Mouse (Mus musculus) cerebellum, adult 2 months (tissue): ENCODE results near the gene Limk2.

Experiments used
- CTCF ChIP-seq: fragments of 200-500 bp; IDR thresholded peaks from 2 replicates; pipeline ENCODE4 v1.5.1; 2011; ENCODE audit warnings: low read depth, mild to moderate bottlenecking, control low read depth, low read length, moderate library complexity, borderline replicate concordance; ENCODE audit not compliant: insufficient read depth
- POLR2A ChIP-seq: fragments of 200-500 bp; IDR thresholded peaks from 2 replicates; pipeline ENCODE4 v1.6.1; 2011; ENCODE audit warnings: low read length, control low read depth, borderline replicate concordance; ENCODE audit not compliant: insufficient read depth

DNA sequence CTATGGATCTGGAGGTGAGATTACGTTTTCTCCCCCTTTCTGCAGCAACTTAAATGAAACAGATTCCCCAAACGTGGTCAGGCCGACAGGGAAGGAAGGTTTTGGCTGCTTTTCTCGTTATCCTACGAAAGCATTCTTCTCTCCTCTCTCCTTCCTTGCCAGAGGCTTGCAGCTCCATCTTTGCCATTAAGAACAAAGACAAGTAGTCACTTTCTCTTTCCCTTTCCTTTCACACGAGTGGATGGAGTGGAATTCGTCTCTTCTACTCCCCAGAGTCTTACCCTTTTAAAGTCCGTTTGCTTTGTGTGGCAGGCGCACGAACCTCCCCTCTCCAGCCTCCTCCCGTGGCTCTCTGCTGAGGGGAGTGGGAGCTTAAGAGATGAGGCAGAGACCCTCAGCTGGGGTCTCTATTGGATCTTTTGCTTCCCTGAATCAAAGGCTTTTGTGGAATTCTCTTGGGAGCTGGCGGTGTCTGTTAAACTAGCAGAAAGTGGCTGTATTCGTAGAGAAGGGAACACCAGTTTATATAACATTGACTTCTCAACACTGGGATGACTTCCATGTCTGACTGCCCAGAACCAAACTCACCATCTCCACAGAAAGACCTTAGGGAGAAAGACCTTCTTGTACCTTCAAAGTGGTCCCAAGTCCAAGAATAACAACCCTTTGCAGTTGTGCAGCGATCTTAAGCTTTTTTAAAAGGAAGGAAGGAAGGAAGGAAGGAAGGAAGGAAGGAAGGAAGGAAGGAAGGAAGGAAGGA, 77.8 kb downstream of the Limk2 start:
- TF ChIP-seq CTCF, result no peak
- TF ChIP-seq POLR2A, result no peak
